Comparison of ENCODE assay signal across 12 mouse cellular contexts in genomic region chr17:73036845-73037244, GRCm38 (mm10).
DNase-seq lines count a peak whose midpoint lies in the region; ATAC-seq and TF ChIP-seq lines count a peak whose summit lies in the region.
"Had no signal": no experiment of that assay in that cellular context is flagged by ENCODE, and none has a peak within 500 bp of the region (broad histone marks: within the 10 kb centered on the region; RNA-seq: fewer than 3 reads in every experiment).

No protein-coding gene starts in this region.

- no peaks in the 10 kb centered on the region for H3K27me3 ChIP-seq in hindbrain, embryonic 12.5 days
- H3K27me3 ChIP-seq in liver, embryonic 12.5 days (replicated peaks) = no peaks in the 10 kb centered on the region

- H3K9ac ChIP-seq in hindbrain, embryonic 12.5 days = no peak overlapping the region
- no peak overlapping the region for H3K9ac ChIP-seq in liver, embryonic 12.5 days

- H3K36me3 ChIP-seq in hindbrain, embryonic 12.5 days = no peaks in the 10 kb centered on the region
- H3K36me3 ChIP-seq in liver, embryonic 12.5 days = no peaks in the 10 kb centered on the region

- DNase-seq in frontal cortex, postnatal 10 days (ENCODE audit: low spot score in 2 of 2) = no peak
- DNase-seq in 3T3-L1 (ENCODE audit: low read depth, low spot score) = peak; percentile 75
- DNase-seq in heart, postnatal 4 days = peak; percentile 31
- no peak for DNase-seq in spleen, postnatal 4 days (ENCODE audit: low spot score in 2 of 2)
- DNase-seq: kidney, adult 9 months; thymus, postnatal 4 days had no signal

- peaks cover 10% of the 10 kb centered on the region for H3K4me1 ChIP-seq in embryonic fibroblast, embryonic 13.5 days (ENCODE audit: control insufficient read depth, insufficient read depth, low read length)
- peaks cover 6% of the 10 kb centered on the region; the same call in 1 of the 2 replicates for H3K4me1 ChIP-seq in hindbrain, embryonic 12.5 days
- peaks cover 11% of the 10 kb centered on the region; the same call in 1 of the 2 replicates for H3K4me1 ChIP-seq in liver, embryonic 12.5 days

- TF ChIP-seq POLR2A in embryonic fibroblast, embryonic 13.5 days (IDR thresholded peaks at IDR 0.05; ENCODE audit: low read depth, low read length) = no peak

- no peaks in the 10 kb centered on the region for H3K9me3 ChIP-seq in hindbrain, embryonic 12.5 days (replicated peaks)
- H3K9me3 ChIP-seq in liver, embryonic 12.5 days (replicated peaks) = no peaks in the 10 kb centered on the region

- 71% methylated on average over 3 of the region's 3 CpGs for WGBS in hindbrain, embryonic 12.5 days
- 50% methylated on average over 3 of the region's 3 CpGs for WGBS in liver, embryonic 12.5 days (ENCODE audit: insufficient replicate concordance)

- peak; percentile 55 for ATAC-seq in frontal cortex, adult (ENCODE audit: low TSS enrichment)
- ATAC-seq in hindbrain, embryonic 12.5 days (ENCODE audit: low FRiP score) = no peak
- no peak for ATAC-seq in liver, embryonic 12.5 days

- peak overlapping the region; percentile 11 for H3K27ac ChIP-seq in embryonic fibroblast, embryonic 13.5 days (ENCODE audit: insufficient read depth, low read length)
- H3K27ac ChIP-seq in hindbrain, embryonic 12.5 days = no peak overlapping the region
- H3K27ac ChIP-seq in liver, embryonic 12.5 days = no peak overlapping the region
- H3K27ac ChIP-seq: layer of hippocampus, adult 2 months had no signal

- H3K4me3 ChIP-seq in embryonic fibroblast, embryonic 13.5 days (ENCODE audit: insufficient read depth, low read length) = no peak overlapping the region
- H3K4me3 ChIP-seq in hindbrain, embryonic 12.5 days = no peak overlapping the region
- no peak overlapping the region for H3K4me3 ChIP-seq in liver, embryonic 12.5 days
- H3K4me3 ChIP-seq: erythroblast, embryonic 14.5 days; layer of hippocampus, adult 2 months had no signal

- TF ChIP-seq CTCF in embryonic fibroblast, embryonic 13.5 days (IDR thresholded peaks at IDR 0.05; ENCODE audit: borderline replicate concordance, insufficient read depth, low read length) = no peak

- no peak overlapping the region for H3K4me2 ChIP-seq in hindbrain, embryonic 12.5 days (replicated peaks)
- no peak overlapping the region for H3K4me2 ChIP-seq in liver, embryonic 12.5 days

Comparison
In these comparisons a context has a peak if more than half of its experiments do, and no peak if none do; other contexts are left out.
1. DNase-seq: peak in 3T3-L1 (single experiment) and heart, postnatal 4 days (single experiment); none in frontal cortex, postnatal 10 days (0 of 2) and spleen, postnatal 4 days (0 of 2).